Mouse (Mus musculus): ENCODE data around the gene Olfr709-ps1. TPM values are rescaled to one million over a fixed set of nuclear protein-coding genes. Genes with fewer than 3 reads are reported as not detected.
"Not testable (repeated sequence)": the region's sequence is repeated elsewhere in the genome, so short reads cannot be mapped to it uniquely, and the experiment has no call there.

Gene Olfr709-ps1
- polyA plus RNA-seq (2016; fragmentation: Nextera tagmentation; extraction: Ambion mirVana) = not detected in 2 replicates

DNA sequence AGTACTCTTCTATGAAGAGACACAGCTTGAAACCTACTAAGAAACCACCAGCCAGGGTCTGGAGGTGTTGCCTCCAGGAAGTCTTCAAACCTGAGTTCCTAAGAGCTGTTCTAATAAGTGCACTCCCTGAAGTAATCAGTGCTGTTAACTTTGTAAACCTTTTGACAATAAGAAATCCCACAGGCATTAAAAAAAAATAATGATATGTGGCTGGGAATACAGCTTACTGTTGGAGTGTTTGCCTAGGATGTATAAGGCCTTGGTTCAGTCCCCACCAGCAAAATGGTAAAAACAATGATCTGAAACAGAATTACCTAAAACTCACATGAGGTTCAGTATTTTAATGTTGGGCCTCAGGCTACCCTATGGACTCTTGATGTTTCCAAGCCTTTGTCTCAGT, at the start of gene Olfr709-ps1:
Gene Olfr709-ps1 (minus strand): TSS at position 101 of the 400 bp plus-strand sequence.
- Histone ChIP-seq H3K27me3 (ENCODE audit: poor library complexity, severe bottlenecking) (no peaks in the 10 kb centered on the region), H3K4me3 (no peak within 1 kb of the TSS), H3K9me3 (no peaks in the 10 kb centered on the region), H3K36me3 (replicated peaks) (no peaks in the 10 kb centered on the region), H3K27ac (no peak within 1 kb of the TSS), H3K4me1 (no peaks in the 10 kb centered on the region)
- DNase-seq (ENCODE audit: extremely low spot score, low spot score) = no peak

DNA sequence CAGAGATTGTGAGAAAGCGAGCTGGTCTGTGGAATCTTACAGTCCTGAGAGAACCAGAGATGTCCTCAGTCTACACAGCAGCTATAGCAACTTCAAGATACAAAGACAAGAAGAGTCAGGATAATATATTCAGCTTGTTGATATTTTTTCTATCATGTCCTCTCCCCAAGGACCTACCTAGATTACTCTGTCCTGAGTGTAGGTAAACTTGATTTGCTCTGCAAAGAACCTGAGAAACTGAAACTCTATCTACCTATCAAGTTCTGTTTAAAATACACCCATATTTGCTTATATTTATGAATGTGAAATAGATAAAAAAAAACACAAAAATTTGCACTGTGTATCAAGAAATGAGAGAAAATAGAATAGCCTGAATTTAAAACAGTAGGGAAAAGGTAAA, 43.3 kb upstream of the Olfr709-ps1 start, which contains the start of gene Olfr711:
Gene Olfr711 (minus strand): TSS at position 101 of the 400 bp plus-strand sequence.
- Histone ChIP-seq H3K27ac (no peak within 1 kb of the TSS), H3K4me1 (no peaks in the 10 kb centered on the region), H3K27me3 (ENCODE audit: poor library complexity, severe bottlenecking) (no peaks in the 10 kb centered on the region), H3K36me3 (replicated peaks) (no peaks in the 10 kb centered on the region), H3K4me3 (no peak within 1 kb of the TSS), H3K9me3 (no peaks in the 10 kb centered on the region)
- WGBS = 70% methylated on average over 1 of the region's 1 CpGs
- DNase-seq (ENCODE audit: extremely low spot score, low spot score) = no peak

GRCm38 (mm10) chr7:106967503-106967902, 35.5 kb upstream of the Olfr709-ps1 start:
- not testable (repeated sequence) for H3K27me3 ChIP-seq (ENCODE audit: poor library complexity, severe bottlenecking); H3K36me3 ChIP-seq (replicated peaks); H3K27ac ChIP-seq; H3K9me3 ChIP-seq; DNase-seq (ENCODE audit: extremely low spot score, low spot score); H3K4me3 ChIP-seq; H3K4me1 ChIP-seq

GRCm38 (mm10) chr7:106963837-106964236, 31.8 kb upstream of the Olfr709-ps1 start, which contains the start of gene Olfr6:
TSS of gene Olfr6 (minus strand) at chr7:106963937.
- WGBS = 84% methylated on average over 1 of the region's 1 CpGs
- Histone ChIP-seq H3K9me3 (no peaks in the 10 kb centered on the region), H3K36me3 (replicated peaks) (no peaks in the 10 kb centered on the region), H3K27me3 (ENCODE audit: poor library complexity, severe bottlenecking) (no peaks in the 10 kb centered on the region), H3K4me3 (no peak within 1 kb of the TSS), H3K4me1 (no peaks in the 10 kb centered on the region), H3K27ac (no peak within 1 kb of the TSS)
- DNase-seq (ENCODE audit: extremely low spot score, low spot score) = no peak

- Histone ChIP-seq H3K4me3 (no peak within 1 kb of the TSS), H3K27me3 (ENCODE audit: poor library complexity, severe bottlenecking) (no peaks in the 10 kb centered on the region)
- WGBS = 85% methylated on average over 3 of the region's 3 CpGs
Measured at GRCm38 (mm10) chr7:106948212-106948611, 16.2 kb upstream of the Olfr709-ps1 start, which contains the start of gene Olfr710. TSS of gene Olfr710 (minus strand) at chr7:106948312.

GRCm38 (mm10) chr7:106920961-106921360, 11.1 kb downstream of the Olfr709-ps1 start:
- H3K4me3 ChIP-seq; DNase-seq (ENCODE audit: extremely low spot score, low spot score); H3K4me1 ChIP-seq; H3K9me3 ChIP-seq; H3K27ac ChIP-seq; H3K36me3 ChIP-seq (replicated peaks); H3K27me3 ChIP-seq (ENCODE audit: poor library complexity, severe bottlenecking): not testable (repeated sequence)
- WGBS = 93% methylated on average over 7 of the region's 7 CpGs

More at GRCm38 (mm10) chr7:106948212-106948611, 16.2 kb upstream of the Olfr709-ps1 start, which contains the start of gene Olfr710:
- Histone ChIP-seq H3K9me3 (no peaks in the 10 kb centered on the region), H3K36me3 (replicated peaks) (no peaks in the 10 kb centered on the region), H3K27ac (no peak within 1 kb of the TSS), H3K4me1 (no peaks in the 10 kb centered on the region)
- no peak for DNase-seq (ENCODE audit: extremely low spot score, low spot score)

DNA sequence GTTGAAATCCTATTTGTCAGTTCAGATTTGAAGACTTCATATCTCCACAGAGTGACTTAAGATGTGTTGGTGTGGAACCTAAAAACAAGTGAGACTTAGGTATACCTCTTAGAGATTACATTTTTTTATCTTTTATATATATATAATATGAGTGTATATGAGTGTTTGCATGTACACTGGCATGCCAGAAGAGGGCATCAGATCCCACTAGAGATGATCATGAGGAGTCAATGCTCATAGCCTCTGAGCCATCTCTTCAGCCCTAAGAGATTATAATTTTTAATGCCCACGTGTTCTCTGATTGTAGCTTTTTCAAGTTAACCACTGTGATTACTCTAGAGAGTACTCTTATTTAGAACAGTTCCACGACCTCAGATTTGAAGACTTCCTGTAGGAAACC, 24.3 kb downstream of the Olfr709-ps1 start, which contains the start of gene Olfr1532-ps1:
Gene Olfr1532-ps1 (plus strand): TSS at position 326 of the 400 bp plus-strand sequence.
- no peak within 1 kb of the TSS for H3K4me3 ChIP-seq
- H3K27me3 ChIP-seq (ENCODE audit: poor library complexity, severe bottlenecking) = no peaks in the 10 kb centered on the region
- H3K27ac ChIP-seq = no peak within 1 kb of the TSS
- DNase-seq (ENCODE audit: extremely low spot score, low spot score) = no peak
- no peaks in the 10 kb centered on the region for H3K36me3 ChIP-seq (replicated peaks)
- WGBS = 72% methylated on average over 2 of the region's 2 CpGs
- no peaks in the 10 kb centered on the region for H3K4me1 ChIP-seq
- no peaks in the 10 kb centered on the region for H3K9me3 ChIP-seq

DNA sequence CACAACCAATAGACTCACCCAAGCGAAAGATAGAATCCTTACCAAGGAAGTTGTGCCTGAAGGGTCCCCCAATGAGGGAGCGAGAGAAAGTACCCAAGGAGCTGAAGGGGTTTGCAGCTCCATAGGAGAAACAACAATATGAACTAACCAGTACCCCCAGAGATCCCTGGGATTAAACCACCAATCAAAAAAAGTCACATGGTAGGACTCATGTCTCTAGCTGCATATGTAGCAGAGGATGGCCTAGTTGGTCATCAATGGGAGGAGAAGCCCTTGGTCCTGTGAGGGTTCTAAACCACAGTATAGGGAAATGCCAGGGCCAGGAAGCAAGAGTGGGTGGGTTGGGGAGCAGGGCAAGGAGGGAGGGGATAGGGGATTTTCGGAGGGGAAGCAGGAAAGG, 30.9 kb downstream of the Olfr709-ps1 start, which contains the start of gene Olfr707:
Gene Olfr707 (minus strand): TSS at position 101 of the 400 bp plus-strand sequence.
- H3K9me3 ChIP-seq; H3K27me3 ChIP-seq (ENCODE audit: poor library complexity, severe bottlenecking); H3K4me1 ChIP-seq; H3K36me3 ChIP-seq (replicated peaks); H3K4me3 ChIP-seq; DNase-seq (ENCODE audit: extremely low spot score, low spot score); H3K27ac ChIP-seq: not testable (repeated sequence)
- WGBS = 85% methylated on average over 3 of the region's 3 CpGs

DNA sequence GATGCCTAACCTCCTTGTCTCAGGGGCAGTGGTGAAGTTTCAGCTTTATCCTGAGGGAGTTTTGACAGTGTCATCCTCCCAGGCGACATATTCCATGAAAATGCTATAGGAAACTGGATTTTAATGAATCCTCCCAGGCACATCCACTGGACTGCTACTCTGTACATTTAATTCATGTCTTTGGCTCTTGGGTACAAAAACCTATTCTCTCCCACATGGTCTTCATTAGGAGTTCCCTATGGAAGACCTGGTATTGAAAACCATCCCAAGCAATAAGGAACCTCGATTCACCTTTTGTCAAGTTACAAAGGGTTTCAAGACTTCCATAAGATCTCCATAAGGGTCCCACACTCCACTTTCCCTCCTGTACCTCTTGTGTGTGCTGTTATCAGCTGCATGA, 44.0 kb downstream of the Olfr709-ps1 start, which contains the start of gene Olfr706:
Gene Olfr706 (minus strand): TSS at position 101 of the 400 bp plus-strand sequence.
- Histone ChIP-seq H3K4me1 (no peaks in the 10 kb centered on the region), H3K27me3 (ENCODE audit: poor library complexity, severe bottlenecking) (no peaks in the 10 kb centered on the region), H3K27ac (no peak within 1 kb of the TSS), H3K36me3 (replicated peaks) (no peaks in the 10 kb centered on the region), H3K4me3 (no peak within 1 kb of the TSS), H3K9me3 (no peaks in the 10 kb centered on the region)
- WGBS = 84% methylated on average over 2 of the region's 2 CpGs
- no peak for DNase-seq (ENCODE audit: extremely low spot score, low spot score)

- no peaks in the 10 kb centered on the region for H3K9me3 ChIP-seq
- WGBS = 86% methylated on average over 3 of the region's 3 CpGs
Measured at GRCm38 (mm10) chr7:106876791-106877190, 55.2 kb downstream of the Olfr709-ps1 start, which contains the start of gene Olfr705. TSS of gene Olfr705 (minus strand) at chr7:106876891.

More at GRCm38 (mm10) chr7:106876791-106877190, 55.2 kb downstream of the Olfr709-ps1 start, which contains the start of gene Olfr705:
- Histone ChIP-seq H3K27me3 (ENCODE audit: poor library complexity, severe bottlenecking) (no peaks in the 10 kb centered on the region), H3K4me3 (no peak within 1 kb of the TSS), H3K4me1 (no peaks in the 10 kb centered on the region), H3K36me3 (replicated peaks) (no peaks in the 10 kb centered on the region), H3K27ac (no peak within 1 kb of the TSS)
- DNase-seq (ENCODE audit: extremely low spot score, low spot score) = no peak

Other genes with a start within 250 kb of the Olfr709-ps1 start
- gene Olfr694, start 240.4 kb downstream of the Olfr709-ps1 start, polyA plus RNA-seq (2016; fragmentation: Nextera tagmentation; extraction: Ambion mirVana) = not detected in 2 replicates
- gene Olfr695, start 215.8 kb downstream of the Olfr709-ps1 start, polyA plus RNA-seq (2016; fragmentation: Nextera tagmentation; extraction: Ambion mirVana) = not detected in 2 replicates
- not detected in 2 replicates for gene Olfr697, start 189.8 kb downstream of the Olfr709-ps1 start, polyA plus RNA-seq (2016; fragmentation: Nextera tagmentation; extraction: Ambion mirVana)
- gene Olfr698, start 176.8 kb downstream of the Olfr709-ps1 start, polyA plus RNA-seq (2016; fragmentation: Nextera tagmentation; extraction: Ambion mirVana) = not detected in 2 replicates
- gene Olfr699, start 139.0 kb downstream of the Olfr709-ps1 start, polyA plus RNA-seq (2016; fragmentation: Nextera tagmentation; extraction: Ambion mirVana) = not detected in 2 replicates
- not detected in 2 replicates for gene Olfr700, start 123.4 kb downstream of the Olfr709-ps1 start, polyA plus RNA-seq (2016; fragmentation: Nextera tagmentation; extraction: Ambion mirVana)
- not detected in 2 replicates for gene Olfr701, start 118.1 kb downstream of the Olfr709-ps1 start, polyA plus RNA-seq (2016; fragmentation: Nextera tagmentation; extraction: Ambion mirVana)
- not detected in 2 replicates for gene Olfr702, start 98.3 kb downstream of the Olfr709-ps1 start, polyA plus RNA-seq (2016; fragmentation: Nextera tagmentation; extraction: Ambion mirVana)
- gene Olfr703, start 88.9 kb downstream of the Olfr709-ps1 start, polyA plus RNA-seq (2016; fragmentation: Nextera tagmentation; extraction: Ambion mirVana) = not detected in 2 replicates
- gene Olfr704, start 69.0 kb downstream of the Olfr709-ps1 start, polyA plus RNA-seq (2016; fragmentation: Nextera tagmentation; extraction: Ambion mirVana) = not detected in 2 replicates
- not detected in 2 replicates for gene Olfr705, start 55.3 kb downstream of the Olfr709-ps1 start, polyA plus RNA-seq (2016; fragmentation: Nextera tagmentation; extraction: Ambion mirVana)
- gene Olfr706, start 44.1 kb downstream of the Olfr709-ps1 start, polyA plus RNA-seq (2016; fragmentation: Nextera tagmentation; extraction: Ambion mirVana) = not detected in 2 replicates
- not detected in 2 replicates for gene Olfr707, start 31.0 kb downstream of the Olfr709-ps1 start, polyA plus RNA-seq (2016; fragmentation: Nextera tagmentation; extraction: Ambion mirVana)
- not detected in 2 replicates for gene Olfr1532-ps1, start 24.2 kb downstream of the Olfr709-ps1 start, polyA plus RNA-seq (2016; fragmentation: Nextera tagmentation; extraction: Ambion mirVana)
- not detected in 2 replicates for gene Olfr710, start 16.1 kb upstream of the Olfr709-ps1 start, polyA plus RNA-seq (2016; fragmentation: Nextera tagmentation; extraction: Ambion mirVana)
- gene Olfr6, start 31.7 kb upstream of the Olfr709-ps1 start, polyA plus RNA-seq (2016; fragmentation: Nextera tagmentation; extraction: Ambion mirVana) = not detected in 2 replicates
- gene Olfr711, start 43.2 kb upstream of the Olfr709-ps1 start, polyA plus RNA-seq (2016; fragmentation: Nextera tagmentation; extraction: Ambion mirVana) = not detected in 2 replicates
- not detected in 2 replicates for gene Olfr2, start 73.9 kb upstream of the Olfr709-ps1 start, polyA plus RNA-seq (2016; fragmentation: Nextera tagmentation; extraction: Ambion mirVana)
- not detected in 2 replicates for gene Olfr713, start 99.0 kb upstream of the Olfr709-ps1 start, polyA plus RNA-seq (2016; fragmentation: Nextera tagmentation; extraction: Ambion mirVana)
- not detected in 2 replicates for gene Olfr714, start 138.8 kb upstream of the Olfr709-ps1 start, polyA plus RNA-seq (2016; fragmentation: Nextera tagmentation; extraction: Ambion mirVana)
- gene Olfr17, start 161.0 kb upstream of the Olfr709-ps1 start, polyA plus RNA-seq (2016; fragmentation: Nextera tagmentation; extraction: Ambion mirVana) = not detected in 2 replicates
- not detected in 2 replicates for gene Olfr715b, start 178.2 kb upstream of the Olfr709-ps1 start, polyA plus RNA-seq (2016; fragmentation: Nextera tagmentation; extraction: Ambion mirVana)
- gene Olfr715, start 198.9 kb upstream of the Olfr709-ps1 start, polyA plus RNA-seq (2016; fragmentation: Nextera tagmentation; extraction: Ambion mirVana) = not detected in 2 replicates
- not detected in 2 replicates for gene Olfr716, start 206.1 kb upstream of the Olfr709-ps1 start, polyA plus RNA-seq (2016; fragmentation: Nextera tagmentation; extraction: Ambion mirVana)
- not detected in 2 replicates for gene Nlrp14, start 234.8 kb upstream of the Olfr709-ps1 start, polyA plus RNA-seq (2016; fragmentation: Nextera tagmentation; extraction: Ambion mirVana)